Mouse (Mus musculus) liver (tissue): Measurements from ENCODE around the gene Krtap1-3.
"Not testable (repeated sequence)": the region's sequence is repeated elsewhere in the genome, so short reads cannot be mapped to it uniquely, and the experiment has no call there.

Experiments used
- DNase-seq: peaks from one replicate; pipeline ENCODE4 v3.0.0-alpha.2; 2020; ENCODE audit warnings: mixed read lengths

The Krtap1-3 gene

DNA sequence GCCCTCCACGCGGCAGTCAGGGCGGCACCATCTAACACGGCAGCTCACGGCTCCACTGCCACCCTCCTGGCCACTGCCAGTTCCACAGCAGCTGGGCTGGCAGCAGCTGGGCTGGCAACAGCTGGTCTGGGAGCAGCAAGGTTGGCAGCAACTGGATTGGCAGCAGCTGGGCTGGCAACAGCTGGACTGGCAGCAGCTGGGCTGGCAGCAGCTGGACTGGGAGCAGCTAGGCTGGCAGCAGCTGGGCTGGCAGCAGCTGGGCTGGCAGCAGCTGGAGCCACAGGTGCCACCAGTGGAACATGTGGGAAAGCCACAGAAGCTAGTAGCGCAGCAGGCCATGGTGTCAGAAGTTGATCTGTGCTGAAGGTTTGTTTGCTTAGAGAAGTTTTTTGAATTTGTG is at the start of gene Krtap1-3:
Gene Krtap1-3 (minus strand): TSS at position 359 of the 400 bp plus-strand sequence.
- no peak for DNase-seq

DNA sequence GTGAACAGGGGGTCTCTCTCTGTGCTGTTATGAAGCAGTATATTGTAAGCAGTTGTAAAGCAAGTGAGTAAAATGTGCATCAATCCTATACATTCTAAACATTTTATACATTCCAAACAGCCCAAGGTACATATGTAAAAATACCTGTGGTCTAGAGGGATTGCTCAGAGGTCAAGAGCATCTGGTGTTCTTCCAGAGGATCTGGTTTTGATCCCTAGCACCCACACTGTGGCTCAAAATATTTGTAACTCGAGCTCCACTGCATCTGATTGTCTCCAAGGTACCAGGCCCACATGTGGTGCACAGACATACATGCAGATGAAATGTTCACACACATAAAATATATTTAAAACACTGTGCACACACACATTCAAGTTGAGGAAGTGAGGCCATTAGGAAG is 49.8 kb upstream of the Krtap1-3 start:
- DNase-seq, result no peak

DNA sequence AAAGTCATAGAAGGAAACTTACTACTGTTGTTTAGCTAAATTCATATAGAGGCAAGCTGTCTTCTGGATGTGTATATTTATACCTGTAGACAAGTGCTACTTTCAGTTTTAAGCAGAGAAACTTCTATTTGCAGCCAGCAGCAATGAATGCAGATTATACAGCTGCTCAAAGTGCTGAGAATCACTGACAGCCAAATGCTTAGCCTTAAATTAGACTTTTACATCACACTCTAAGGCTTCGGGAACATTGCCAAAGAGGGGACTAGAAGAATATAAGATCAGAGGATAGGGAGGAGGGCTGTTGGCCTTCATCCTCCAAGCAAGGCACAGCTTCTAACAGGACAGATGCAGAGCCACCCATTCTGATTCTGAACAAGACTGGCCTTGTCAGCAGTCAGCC is 45.9 kb upstream of the Krtap1-3 start:
- DNase-seq, result no peak

DNA sequence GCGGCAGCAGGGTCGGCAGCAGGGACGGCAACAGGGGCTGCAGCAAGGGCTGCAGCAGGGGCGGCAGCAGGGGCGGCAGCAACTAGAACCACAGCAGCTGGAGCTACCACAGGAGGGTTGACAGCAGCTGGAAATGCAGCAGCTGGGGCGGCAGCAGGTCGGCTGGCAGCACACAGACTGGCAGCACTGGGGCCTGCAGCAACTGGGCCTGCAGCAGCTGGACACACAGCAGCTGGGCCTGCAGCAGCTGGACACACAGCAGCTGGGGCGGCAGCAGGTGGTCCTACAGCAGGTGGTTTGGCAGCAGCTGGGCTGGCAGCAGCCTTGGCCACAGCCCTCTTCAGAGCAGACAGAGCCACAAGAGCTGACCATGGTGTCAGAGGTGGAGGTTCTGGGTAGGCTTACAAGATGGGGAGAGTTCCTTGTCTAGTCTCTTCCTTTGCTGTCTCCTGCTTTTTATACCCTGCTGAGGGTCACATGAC is 43.6 kb upstream of the Krtap1-3 start, which contains the start of gene Krtap4-2:
Gene Krtap4-2 (minus strand): TSS at position 432 of the 482 bp plus-strand sequence.
- DNase-seq, result no peak

DNA sequence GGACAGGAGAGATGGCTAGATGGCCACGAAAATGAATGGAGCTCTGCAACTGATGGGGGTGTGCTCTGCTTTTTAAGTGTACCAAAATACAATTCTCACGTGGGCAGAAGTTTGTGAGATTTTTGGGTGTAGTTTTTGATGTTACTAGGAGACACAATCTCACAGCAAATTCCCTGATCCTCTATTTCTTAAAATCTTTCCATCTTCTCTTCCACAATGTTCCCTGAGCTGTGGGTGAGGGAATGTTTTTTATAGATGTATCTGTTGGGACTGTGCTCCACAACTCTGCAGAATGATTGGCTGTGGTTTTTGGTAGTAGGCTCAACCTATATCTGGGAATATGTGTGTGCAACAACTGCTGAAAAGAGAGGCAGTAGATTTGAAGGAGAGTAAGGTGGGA is 42.2 kb upstream of the Krtap1-3 start:
- DNase-seq, result no peak

DNA sequence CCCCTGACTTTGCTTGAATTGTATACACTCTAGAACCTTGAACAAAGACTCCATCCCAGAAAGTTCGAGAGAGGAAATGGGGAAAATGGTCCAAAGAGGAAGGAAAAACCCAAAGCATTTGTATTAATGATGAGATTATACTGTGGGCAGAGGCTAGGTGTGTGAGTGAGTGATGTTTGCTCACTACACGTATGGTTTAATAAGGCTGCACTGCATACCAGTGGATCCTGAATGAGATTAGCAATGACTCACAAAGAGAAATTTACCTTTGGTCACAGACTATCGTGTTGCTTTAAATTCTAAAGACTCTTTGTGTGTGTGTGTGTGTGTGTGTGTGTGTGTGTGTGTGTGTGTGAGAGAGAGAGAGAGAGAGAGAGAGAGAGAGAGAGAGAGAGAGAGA is 39.8 kb upstream of the Krtap1-3 start:
- DNase-seq, result no peak

DNA sequence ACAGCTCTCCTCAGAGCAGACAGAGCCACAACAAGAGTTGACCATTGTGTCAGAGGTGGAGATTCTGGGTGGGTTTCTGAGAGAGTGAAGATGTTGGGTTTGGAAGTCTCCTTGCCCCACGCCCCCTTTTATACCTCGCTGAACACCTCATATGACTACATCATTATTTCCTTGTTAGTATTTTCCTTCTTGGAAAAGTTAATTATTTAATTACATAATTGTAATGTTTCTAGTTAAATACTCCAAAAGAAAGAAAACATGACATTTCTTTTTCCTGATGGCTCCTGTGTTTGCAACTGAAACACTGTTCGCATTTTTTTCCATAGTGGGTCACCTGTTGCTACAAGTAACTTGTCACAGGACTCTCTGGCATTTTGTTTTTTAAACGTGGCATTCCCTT is 37.0 kb upstream of the Krtap1-3 start, which contains the start of gene Krtap4-1:
Gene Krtap4-1 (minus strand): TSS at position 101 of the 400 bp plus-strand sequence.
- DNase-seq, result no peak

DNA sequence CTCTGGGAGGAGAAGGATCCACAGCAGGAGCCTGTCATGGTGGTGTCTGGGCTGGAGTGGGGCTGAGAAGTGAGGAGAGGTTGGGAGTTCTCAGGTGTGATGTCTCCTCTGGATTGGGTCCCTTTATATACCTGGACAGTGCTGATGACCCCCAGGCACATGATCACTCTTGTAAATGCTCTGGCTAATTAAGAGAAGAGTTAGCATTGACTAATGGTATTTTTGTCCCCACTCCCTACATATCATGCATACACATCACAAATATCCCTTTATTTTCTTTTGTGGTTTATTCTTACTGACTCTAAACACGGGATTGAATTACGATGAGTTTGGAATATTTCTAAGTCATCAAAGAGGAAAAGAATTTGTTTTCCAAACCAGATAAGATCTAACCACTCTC is 29.2 kb upstream of the Krtap1-3 start, which contains the start of gene Gm11562:
Gene Gm11562 (minus strand): TSS at position 101 of the 400 bp plus-strand sequence.
- no peak for DNase-seq

DNA sequence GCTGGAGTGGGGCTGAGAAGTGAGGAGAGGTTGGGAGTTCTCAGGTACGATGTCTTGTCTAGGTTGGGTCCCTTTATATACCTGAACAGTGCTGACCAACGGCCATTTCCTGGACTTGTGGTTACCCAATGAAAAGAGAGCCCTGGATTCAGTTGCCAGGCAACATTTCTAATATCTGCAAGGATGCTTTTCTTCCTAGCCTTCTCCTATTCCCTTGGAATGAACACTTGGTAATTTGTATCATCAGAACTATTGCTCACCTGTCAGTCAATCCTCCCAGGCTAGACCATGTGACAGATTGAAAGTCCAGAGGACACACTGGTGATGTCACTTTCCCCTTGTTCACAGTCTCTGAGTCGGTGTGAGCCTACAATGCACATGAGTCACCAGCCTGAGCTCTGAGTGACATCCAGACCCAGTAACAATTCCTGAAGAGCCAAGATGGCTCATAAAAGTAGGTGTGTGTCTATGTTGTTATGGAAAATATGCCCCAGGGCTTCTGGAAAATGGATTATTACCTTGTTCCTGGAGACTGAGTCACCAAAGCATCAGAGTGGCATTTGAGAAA is 23.7 kb upstream of the Krtap1-3 start, which contains the start of gene Krtap2-4:
Gene Krtap2-4 (minus strand): TSS at position 51 of the 568 bp plus-strand sequence.
- DNase-seq, result no peak

DNA sequence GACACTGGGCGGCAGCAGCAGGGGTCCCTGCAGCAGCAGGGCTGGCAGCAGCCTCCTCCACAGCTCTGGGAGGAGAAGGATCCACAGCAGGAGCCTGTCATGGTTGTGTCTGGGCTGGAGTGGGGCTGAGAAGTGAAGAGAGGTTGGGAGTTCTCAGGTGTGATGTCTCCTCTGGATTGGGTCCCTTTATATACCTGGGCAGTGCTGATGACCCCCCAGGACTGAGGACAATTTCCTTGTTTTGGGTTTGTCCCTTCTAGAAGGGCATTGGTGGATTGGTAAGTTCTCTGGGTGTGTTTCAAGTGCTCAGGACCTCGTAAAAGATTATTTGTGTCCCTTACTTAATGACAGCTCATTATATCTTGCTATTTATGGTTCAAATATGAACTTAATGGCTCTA is 18.9 kb upstream of the Krtap1-3 start, which contains the start of gene Gm11937:
Gene Gm11937 (minus strand): TSS at position 101 of the 400 bp plus-strand sequence.
- not testable (repeated sequence) for DNase-seq

DNA sequence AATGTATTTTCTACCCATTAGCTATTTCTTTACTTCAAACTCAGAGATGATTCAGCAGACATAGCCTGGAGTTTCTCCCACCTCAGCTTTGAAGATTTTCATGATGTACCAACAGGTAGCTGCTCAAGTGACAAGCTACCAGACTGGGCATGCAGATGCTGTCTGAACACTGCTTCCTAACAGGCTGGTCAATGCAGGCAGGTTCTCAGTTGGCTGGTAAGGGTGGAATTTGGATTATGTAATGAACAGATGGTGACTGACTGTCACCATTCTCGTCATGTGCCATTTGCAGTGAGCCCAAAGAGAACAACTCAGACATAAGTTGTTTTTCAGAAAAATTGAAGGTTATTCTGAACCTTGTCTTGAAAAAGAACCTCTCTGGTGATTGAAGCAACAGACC is 18.0 kb upstream of the Krtap1-3 start:
- DNase-seq, result no peak

DNA sequence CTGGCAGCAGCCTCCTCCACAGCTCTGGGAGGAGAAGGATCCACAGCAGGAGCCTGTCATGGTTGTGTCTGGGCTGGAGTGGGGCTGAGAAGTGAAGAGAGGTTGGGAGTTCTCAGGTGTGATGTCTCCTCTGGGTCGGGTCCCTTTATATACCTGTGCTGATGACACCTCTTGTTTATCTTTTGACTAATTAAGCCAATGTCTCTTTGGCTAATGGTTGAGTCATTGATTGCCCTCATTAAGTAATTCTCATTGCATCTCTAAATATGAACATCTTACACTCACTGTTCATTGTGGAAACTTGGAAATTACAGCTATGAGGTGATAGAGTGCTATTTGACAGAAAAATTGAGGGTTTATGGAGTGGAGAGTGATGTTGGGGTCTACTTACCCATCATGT is 12.1 kb upstream of the Krtap1-3 start, which contains the start of gene Gm11938:
Gene Gm11938 (minus strand): TSS at position 101 of the 400 bp plus-strand sequence.
- not testable (repeated sequence) for DNase-seq

DNA sequence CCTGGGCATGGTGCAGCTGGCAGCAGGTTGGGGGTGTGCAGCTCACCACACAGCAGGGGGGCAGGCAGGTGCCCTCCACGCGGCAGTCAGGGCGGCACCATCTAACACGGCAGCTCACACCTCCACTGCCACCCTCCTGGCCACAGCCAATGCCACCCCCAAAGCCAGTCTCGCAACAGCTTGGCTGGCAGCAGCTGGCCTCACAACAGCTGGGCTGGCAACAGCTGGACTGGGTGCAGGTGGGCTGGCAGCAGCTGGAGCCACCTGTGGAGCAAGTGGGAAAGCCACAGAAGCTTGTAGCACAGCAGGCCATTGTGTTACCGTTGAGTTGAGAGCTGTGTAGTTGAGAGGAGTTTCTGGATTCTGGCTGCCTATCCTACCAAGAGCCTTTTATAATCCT is 6.6 kb upstream of the Krtap1-3 start, which contains the start of gene Krtap9-3:
Gene Krtap9-3 (minus strand): TSS at position 364 of the 400 bp plus-strand sequence.
- DNase-seq, result not testable (repeated sequence)

DNA sequence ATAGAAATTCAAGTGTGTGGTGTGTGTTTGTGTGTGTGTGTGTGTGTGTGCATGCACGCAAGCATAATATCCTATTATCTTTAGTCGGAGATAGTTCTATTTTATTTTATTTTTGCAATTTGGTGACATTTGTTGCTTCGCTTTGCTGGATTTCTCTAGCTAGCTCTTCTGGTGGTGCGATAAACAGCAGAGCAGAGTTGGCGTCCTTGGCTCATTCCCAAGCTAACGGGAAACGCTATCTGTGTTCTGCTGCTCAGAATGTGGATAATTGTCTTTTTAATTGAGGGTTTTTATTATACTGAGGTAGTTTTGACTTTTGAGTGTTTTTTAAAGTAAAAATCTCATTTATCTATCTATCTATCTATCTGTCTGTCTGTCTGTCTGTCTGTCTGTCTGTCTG is 6.0 kb downstream of the Krtap1-3 start:
- no peak for DNase-seq

DNA sequence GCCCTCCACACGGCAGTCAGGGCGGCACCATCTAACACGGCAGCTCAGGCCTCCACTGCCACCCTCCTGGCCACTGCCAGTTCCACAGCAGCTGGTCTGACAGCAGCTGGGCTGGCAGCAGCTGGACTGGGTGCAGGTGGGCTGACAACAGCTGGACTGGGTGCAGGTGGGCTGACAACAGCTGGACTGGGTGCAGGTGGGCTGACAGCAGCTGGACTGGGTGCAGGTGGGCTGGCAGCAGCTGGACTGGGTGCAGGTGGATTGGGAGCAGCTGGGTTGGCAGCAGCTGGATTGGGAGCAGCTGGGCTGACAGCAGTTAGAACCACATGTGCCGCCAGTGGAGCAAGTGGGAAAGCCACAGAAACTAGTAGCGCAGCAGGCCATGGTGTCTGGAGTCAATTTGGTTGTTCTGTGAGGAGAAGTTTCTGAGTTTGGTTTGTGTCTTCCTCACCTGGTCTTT is 7.9 kb downstream of the Krtap1-3 start, which contains the start of gene Krtap1-4:
Gene Krtap1-4 (minus strand): TSS at position 410 of the 460 bp plus-strand sequence.
- DNase-seq, result no peak

DNA sequence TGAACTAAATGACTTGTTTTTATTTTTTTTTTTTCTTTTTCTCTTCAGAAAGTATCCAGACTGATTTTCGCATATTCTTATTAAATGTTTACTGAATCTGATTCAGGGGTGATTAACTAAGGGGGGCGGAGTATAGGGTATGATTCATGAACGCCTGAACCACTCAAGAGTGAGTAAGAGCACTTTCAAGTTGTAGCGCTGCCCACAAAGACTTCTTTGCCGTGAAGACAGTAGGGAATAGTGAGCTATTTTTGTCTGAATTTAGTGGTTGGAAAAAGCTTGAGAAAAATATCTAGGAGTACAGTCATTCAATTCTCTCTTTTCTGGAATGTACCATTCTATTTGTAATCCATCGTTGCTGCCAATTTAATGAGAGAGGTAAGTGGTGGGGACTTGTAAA is 9.6 kb downstream of the Krtap1-3 start:
- DNase-seq, result no peak

DNA sequence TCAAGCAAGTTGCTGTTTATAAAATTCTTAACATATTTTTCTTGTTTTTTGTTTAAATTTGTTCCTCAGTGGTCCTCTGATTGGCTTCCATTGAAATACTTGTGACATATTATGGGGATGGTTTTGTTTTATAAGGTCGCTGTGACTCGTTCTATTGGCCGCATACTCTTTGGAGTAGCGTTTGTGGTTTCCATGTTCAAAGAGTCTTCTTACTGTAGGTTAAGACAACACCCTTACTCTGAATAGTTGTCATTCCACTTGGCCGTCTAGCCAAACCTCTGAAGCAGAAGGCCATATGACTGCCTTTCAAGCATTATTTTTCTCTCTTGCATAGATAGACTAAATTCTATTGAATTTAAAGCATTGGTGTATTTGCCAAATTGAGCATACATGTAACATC is 10.1 kb downstream of the Krtap1-3 start:
- DNase-seq, result no peak

DNA sequence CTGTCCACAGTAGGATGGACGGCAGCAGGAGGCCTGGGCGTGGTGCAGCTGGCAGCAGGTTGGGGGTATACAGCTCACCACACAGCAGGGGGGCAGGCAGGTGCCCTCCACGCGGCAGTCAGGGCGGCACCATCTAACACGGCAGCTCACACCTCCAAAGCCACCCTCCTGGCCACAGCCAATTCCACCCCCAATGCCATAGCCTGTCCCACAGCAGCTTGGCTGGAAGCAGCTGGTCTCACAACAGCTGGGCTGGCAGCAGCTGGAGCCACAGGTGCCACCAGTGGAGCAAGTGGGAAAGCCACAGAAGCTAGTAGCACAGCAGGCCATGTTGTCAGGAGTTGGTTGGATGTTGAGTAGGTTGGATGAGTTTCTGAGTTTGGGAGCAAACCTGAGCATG is 10.5 kb downstream of the Krtap1-3 start, which contains the start of gene Krtap1-5:
Gene Krtap1-5 (minus strand): TSS at position 381 of the 400 bp plus-strand sequence.
- no peak for DNase-seq

DNA sequence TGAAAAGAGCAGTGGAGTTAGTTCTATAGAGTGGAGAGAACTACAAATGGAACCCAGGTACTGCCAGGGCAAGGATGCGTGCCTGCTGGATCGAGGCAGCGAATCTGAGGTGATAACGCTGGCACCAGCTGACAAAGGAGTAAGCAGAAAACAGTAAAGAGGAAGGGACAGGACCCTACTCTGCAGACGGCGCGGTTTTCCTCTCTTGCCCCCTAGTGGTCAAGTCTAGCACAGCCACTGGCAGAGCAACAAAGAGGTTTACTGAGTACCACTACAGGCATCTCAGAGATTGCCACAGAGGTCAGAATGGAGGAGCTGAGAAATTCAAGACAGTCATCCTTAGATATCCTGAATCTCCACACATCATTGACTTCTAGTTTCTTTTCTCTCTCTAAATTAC is 17.0 kb downstream of the Krtap1-3 start:
- DNase-seq, result peak; percentile 59

DNA sequence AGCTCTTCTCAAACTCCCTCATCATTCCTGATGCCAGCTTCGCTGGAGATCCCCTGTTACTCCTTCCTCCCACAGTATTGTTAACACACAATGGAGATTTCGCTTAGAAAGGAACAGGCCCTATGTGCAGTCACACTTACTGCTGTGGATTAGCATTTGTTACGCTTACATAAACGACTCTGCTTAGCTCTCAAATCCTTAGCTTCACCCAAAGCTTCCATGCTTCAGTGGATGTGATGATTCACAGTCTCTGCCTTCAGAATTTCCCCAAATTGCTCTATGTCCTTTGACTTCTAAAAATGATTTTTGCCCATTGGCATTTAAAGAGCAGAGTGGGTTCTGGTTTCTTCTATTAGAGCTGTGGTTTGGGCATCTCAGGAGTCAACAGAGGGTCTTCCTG is 18.0 kb downstream of the Krtap1-3 start:
- no peak for DNase-seq

DNA sequence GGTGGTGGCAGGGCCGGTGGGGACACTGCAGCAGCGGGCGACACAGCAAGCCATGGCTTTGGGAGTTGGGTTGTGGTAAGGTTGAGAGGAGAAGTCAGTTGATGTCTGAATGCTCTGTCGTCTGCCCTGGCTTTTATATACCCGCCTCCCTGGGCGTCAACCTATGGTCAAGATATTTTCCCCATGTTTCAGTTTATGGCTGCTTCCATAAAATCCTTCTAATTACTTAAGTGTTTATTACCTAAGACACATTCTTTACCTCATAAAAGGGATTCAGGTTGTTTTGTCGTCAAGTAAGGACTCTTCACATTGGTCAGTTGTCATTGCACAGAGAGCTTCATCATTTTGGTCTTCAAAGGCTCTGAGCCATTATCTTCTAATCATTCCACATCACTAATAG is 24.6 kb downstream of the Krtap1-3 start, which contains the start of gene Krtap3-1:
Gene Krtap3-1 (minus strand): TSS at position 101 of the 400 bp plus-strand sequence.
- DNase-seq, result no peak

DNA sequence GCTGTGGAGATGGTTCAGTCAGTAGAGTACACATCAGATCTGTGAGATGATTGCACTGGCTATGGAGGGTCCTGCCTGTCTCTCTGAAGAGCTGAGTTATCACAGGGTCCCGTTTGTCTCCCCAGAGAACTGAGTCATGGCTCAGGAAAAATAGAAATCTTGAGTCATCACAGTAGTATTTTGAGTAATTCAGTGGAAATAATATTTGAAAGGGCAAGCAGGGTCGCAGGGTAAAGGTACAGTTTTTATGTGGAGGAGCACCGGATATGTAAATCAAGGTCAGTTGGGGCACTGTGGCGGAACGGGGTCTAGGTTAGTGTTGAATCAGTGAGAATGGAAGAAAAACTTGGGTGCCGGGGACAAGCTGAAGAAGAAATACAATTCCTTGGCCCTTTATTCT is 28.6 kb downstream of the Krtap1-3 start:
- no peak for DNase-seq

DNA sequence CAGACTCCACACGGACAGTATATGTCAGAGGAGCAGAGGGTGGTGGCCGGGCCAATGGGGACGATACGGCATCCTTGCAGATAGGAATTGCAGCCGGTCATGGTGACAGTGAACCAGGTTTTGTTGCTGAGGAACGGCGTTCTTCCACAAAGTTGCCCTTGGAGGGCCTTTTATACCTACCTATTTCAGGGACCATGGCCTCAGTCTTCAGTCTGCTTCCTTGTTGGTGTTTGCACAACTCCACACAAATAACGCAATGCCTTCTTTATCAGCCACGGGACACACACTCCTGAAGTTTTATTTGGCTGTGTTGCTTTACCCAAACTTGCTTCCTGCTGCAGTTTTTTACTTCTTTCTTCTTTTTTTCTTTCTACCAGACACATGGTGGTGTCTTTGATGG is 31.8 kb downstream of the Krtap1-3 start, which contains the start of gene Gm11939:
Gene Gm11939 (minus strand): TSS at position 101 of the 400 bp plus-strand sequence.
- no peak for DNase-seq
